Mouse (Mus musculus): ENCODE data around the gene Ulk4.

The Ulk4 gene

DNA sequence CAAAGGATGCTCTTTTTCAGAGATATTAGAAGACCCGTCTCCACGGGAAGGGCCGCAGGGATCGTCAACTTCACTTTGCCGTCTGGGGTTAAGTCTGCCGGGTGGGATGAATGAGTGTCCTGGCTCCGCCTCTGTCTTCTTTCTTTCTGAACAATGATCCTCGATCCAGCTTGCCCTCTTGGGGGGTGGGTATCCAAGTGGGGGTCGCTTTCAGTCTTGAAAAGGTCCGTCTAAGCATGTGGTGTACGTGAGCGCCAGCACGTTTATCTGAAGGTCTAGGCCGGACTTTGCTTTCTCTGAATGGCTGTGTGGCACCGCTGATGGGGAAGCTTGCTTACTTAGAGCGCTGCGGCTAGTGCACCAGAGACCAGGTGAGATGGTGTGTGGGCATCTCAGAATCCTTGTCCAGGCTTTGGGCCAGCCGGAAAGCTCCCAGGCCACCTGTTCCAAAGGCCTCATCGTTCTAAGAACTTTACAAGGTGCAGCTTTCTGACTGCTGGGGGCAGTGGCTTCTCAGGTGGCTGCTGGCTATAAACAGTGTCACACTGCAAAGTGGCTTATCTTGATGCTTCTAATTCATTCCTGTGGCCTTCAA, 23.1 kb upstream of the Ulk4 start:
- DNase-seq (ENCODE audit: low read depth) = no peak

- DNase-seq (ENCODE audit: low read depth) = no peak
Observed at GRCm38 (mm10) chr9:121299223-121299755, 22.3 kb upstream of the Ulk4 start.

GRCm38 (mm10) chr9:121298411-121299091, 21.6 kb upstream of the Ulk4 start:
- peak; percentile 42 for DNase-seq (ENCODE audit: low read depth)

- peak; percentile 20 for DNase-seq (ENCODE audit: low read depth)
Observed at GRCm38 (mm10) chr9:121298065-121298398, 21.0 kb upstream of the Ulk4 start.

GRCm38 (mm10) chr9:121297171-121298064, 20.4 kb upstream of the Ulk4 start, which contains the start of gene Trak1:
Gene Trak1 (plus strand): TSS chr9:121297502.
- no peak for DNase-seq (ENCODE audit: low read depth)

GRCm38 (mm10) chr9:121295221-121295620, 18.2 kb upstream of the Ulk4 start:
- no peak for DNase-seq (ENCODE audit: low read depth)

DNA sequence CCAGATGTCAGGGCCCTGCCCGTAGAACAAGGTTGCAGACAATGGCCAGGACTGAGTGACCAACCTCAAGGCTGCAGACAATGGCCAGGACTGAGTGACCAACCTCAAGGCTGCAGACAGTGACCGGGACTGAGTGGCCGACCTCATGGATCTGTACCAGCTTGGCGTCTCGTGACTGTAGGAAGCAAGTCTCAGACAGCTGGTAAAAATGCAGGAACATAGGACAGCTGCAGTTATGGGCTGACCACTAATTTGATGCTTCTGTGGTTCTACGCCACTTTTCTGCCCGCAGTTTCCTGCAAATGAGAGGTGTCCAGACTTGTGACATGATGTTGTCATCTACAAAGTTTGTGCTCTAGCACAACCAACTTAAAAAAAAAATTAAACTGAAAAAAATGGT, 16.2 kb upstream of the Ulk4 start:
- no peak for DNase-seq (ENCODE audit: low read depth)

GRCm38 (mm10) chr9:121291275-121291674, 14.3 kb upstream of the Ulk4 start:
- no peak for DNase-seq (ENCODE audit: low read depth)

DNA sequence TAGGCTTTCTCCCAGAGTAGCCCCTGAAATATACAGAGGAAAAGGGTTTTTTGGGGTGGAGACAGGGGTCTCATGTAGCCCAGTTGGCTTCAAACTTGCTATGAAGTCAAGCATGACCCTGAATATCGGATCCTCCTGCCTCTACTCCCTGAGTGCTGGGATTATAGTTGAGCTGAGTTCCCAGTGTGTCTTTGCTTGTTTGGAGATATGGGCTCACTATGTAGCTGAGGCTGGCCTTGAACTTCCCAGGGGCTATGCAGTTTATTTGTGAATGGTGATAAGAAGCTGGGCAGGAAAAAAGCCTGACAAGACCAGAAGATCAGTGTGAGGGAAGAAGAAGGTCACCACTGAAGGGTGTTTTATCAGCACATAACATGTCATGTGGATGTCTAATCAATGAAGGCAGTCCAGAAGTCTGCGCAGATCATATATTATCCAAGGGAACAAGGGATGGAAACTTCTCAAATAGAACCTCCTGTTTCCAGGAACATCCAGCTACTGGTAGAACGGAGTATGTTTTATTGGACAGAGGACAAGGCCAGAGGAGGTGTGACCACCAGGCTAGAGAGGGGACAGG, 9.4 kb upstream of the Ulk4 start:
- no peak for DNase-seq (ENCODE audit: low read depth)

- peak; percentile 51 for DNase-seq (ENCODE audit: low read depth)
Observed at GRCm38 (mm10) chr9:121285341-121286324, 8.6 kb upstream of the Ulk4 start.

- DNase-seq (ENCODE audit: low read depth) = peak; percentile 50
Observed at GRCm38 (mm10) chr9:121284422-121284821, 7.4 kb upstream of the Ulk4 start.

DNA sequence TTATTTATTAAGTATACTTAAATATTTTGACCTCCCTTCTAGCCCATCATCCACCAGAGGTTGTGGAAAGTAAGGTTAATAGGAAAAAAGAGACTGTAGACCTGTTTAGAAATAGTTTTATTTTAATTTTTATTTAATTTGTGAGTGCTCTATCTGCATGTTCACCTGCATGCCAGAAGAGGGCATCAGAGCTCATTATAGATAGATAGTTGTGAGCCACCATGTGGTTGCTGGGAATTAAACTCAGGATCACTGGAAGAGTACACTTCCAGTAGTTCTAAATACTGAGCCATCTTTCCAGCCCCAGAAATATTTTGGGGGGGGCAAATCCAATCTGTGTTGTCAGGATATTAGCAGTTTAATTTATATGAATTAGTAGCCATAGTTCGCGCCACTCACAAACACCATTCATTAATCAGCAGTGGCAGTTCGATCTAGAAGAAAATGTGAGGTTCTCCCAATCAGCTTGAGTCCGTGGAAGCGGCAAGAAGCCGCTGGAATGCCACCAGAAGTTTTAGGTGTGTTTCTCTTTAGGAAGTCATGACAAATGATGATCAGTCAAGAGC, 6.7 kb upstream of the Ulk4 start:
- peak; percentile 43 for DNase-seq (ENCODE audit: low read depth)

DNA sequence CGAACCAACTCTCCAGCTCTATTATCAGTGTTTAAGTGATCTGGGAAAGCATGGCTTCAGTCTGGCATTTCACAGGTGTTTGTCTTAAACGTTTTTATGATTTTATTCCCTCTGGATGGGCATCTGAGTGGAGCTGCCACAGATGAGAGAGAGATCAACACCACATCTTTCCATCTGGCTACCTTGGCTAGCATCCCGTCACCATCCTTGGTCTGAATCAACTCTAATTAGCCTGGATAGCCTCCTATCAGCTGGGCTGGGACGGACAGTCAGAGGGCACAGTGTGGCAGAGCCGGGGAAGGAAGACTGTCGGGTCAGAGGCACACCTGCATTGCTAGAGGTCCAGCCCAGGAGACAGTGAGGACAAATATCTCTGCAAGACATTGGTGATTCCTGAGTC, 4.9 kb upstream of the Ulk4 start:
- DNase-seq (ENCODE audit: low read depth) = no peak

DNA sequence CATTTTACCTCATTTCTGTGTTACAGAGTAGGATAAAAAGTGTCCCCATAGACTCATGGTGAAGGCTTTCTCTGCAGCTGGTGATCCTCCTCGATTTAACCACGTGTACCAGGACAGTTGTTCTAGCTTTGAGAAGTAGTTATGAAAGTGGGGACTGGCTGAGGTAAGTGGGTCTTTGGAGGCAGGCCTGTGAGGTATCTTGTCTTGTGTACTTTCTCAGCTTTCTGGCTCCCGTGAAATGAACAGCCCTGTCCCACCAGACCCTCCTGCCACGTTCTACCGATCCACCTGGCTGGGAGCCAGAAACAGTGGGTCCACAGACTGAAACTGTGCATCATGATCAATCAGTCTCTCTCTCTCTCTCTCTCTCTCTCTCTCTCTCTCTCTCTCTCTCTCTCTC, 2.2 kb upstream of the Ulk4 start:
- no peak for DNase-seq (ENCODE audit: low read depth)

DNA sequence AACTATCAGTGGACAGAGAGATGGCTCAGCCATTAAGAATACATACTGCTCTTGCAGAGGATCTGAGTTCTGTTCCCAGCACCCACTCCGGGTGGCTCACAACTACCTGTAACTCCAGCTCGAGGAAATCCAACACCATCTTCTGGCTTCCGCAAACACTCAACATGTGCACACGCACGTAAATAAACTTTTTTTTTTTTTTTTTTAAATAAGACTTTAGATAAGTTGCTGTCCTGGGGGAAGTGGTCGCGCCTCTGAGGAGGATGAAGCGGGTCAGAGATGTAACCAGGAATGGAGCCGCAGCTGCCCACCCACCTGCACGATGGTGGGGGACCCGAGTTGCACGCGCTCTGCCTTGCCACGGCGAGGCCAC, 266 bp downstream of the Ulk4 start:
- no peak for DNase-seq (ENCODE audit: low read depth)

- DNase-seq (ENCODE audit: low read depth) = no peak
Observed at GRCm38 (mm10) chr9:121271561-121271960, 5.4 kb downstream of the Ulk4 start.

- no peak for DNase-seq (ENCODE audit: low read depth)
Observed at GRCm38 (mm10) chr9:121271149-121271548, 5.8 kb downstream of the Ulk4 start.

- no peak for DNase-seq (ENCODE audit: low read depth)
Observed at GRCm38 (mm10) chr9:121265307-121265706, 11.7 kb downstream of the Ulk4 start.

GRCm38 (mm10) chr9:121257106-121257505, 19.9 kb downstream of the Ulk4 start:
- no peak for DNase-seq (ENCODE audit: low read depth)

DNA sequence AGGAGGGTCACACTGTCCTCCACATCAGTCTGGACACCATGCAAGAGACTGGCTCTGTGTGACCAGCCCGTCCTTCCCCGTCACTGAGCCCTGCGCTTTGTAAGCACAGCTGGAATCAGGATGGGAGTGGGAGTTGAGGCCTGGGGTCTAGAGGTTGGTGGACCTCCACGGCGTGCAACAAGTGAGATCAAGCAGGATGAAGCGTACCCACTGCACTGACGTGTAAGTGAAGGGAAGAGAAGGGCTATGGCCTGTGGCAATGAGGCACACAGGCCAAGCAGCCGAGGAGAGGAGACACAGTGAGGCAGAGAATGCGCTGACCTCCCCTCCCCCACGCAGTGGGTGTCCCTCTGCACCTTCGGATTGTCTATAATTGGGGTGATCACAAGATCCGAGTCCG, 22.2 kb downstream of the Ulk4 start:
- DNase-seq (ENCODE audit: low read depth) = no peak

- DNase-seq (ENCODE audit: low read depth) = no peak
Observed at GRCm38 (mm10) chr9:121253983-121254382, 23.0 kb downstream of the Ulk4 start.

All from 416B (cell line).